Mouse (Mus musculus) cerebellum, adult 9-10 months (tissue): ENCODE measurements around the gene Dcp1a.
A peak's percentile ranks its signal among the peaks of the same experiment; 100 is the strongest.

Experiments used
- DNase-seq: peaks from one replicate; pipeline ENCODE4 v3.0.0; 2022

Dcp1a gene

GRCm38 (mm10) chr14:30479361-30479948 lies at the start of gene Dcp1a:
Dcp1a (plus strand) TSS chr14:30479535.
- DNase-seq: peak; percentile 97

- no peak for DNase-seq
Observed at GRCm38 (mm10) chr14:30429606-30430005, 49.7 kb upstream of the Dcp1a start.

- DNase-seq: no peak
Observed at GRCm38 (mm10) chr14:30430026-30430425, 49.3 kb upstream of the Dcp1a start.

GRCm38 (mm10) chr14:30430446-30430845 lies 48.9 kb upstream of the Dcp1a start:
- no peak for DNase-seq

- DNase-seq: no peak
Observed at GRCm38 (mm10) chr14:30435316-30435715, 44.0 kb upstream of the Dcp1a start.

GRCm38 (mm10) chr14:30439915-30440314 lies 39.4 kb upstream of the Dcp1a start:
- no peak for DNase-seq

GRCm38 (mm10) chr14:30455801-30456595 lies 23.3 kb upstream of the Dcp1a start:
- DNase-seq: no peak

GRCm38 (mm10) chr14:30457436-30457835 lies 21.9 kb upstream of the Dcp1a start:
- no peak for DNase-seq

- no peak for DNase-seq
Observed at GRCm38 (mm10) chr14:30457897-30458296, 21.4 kb upstream of the Dcp1a start.

GRCm38 (mm10) chr14:30458820-30459219 lies 20.5 kb upstream of the Dcp1a start:
- DNase-seq: no peak

- DNase-seq: peak; percentile 80
Observed at GRCm38 (mm10) chr14:30459891-30460523, 19.3 kb upstream of the Dcp1a start.

- DNase-seq: no peak
Observed at GRCm38 (mm10) chr14:30463312-30463711, 16.0 kb upstream of the Dcp1a start.

- DNase-seq: no peak
Observed at GRCm38 (mm10) chr14:30473605-30474004, 5.7 kb upstream of the Dcp1a start.

- no peak for DNase-seq
Observed at GRCm38 (mm10) chr14:30474416-30474815, 4.9 kb upstream of the Dcp1a start.

- no peak for DNase-seq
Observed at GRCm38 (mm10) chr14:30491342-30491741, 12.0 kb downstream of the Dcp1a start, which contains the start of gene Cacna1d. Cacna1d (minus strand) TSS chr14:30491455.

- no peak for DNase-seq
Observed at GRCm38 (mm10) chr14:30493276-30493675, 13.9 kb downstream of the Dcp1a start.

- DNase-seq: no peak
Observed at GRCm38 (mm10) chr14:30494998-30495397, 15.7 kb downstream of the Dcp1a start.

- peak; percentile 94 for DNase-seq
Observed at GRCm38 (mm10) chr14:30498202-30498601, 18.9 kb downstream of the Dcp1a start.

GRCm38 (mm10) chr14:30504990-30505389 lies 25.7 kb downstream of the Dcp1a start:
- DNase-seq: no peak

GRCm38 (mm10) chr14:30510214-30510763 lies 31.0 kb downstream of the Dcp1a start:
- no peak for DNase-seq

- DNase-seq: no peak
Observed at GRCm38 (mm10) chr14:30512896-30513295, 33.6 kb downstream of the Dcp1a start.

GRCm38 (mm10) chr14:30515931-30516723 lies 36.8 kb downstream of the Dcp1a start:
- peak; percentile 89 for DNase-seq

- DNase-seq: no peak
Observed at GRCm38 (mm10) chr14:30519323-30519722, 40.0 kb downstream of the Dcp1a start.
